Mouse (Mus musculus): ENCODE measurements around the gene Rdh11.
"Not testable (repeated sequence)": the region's sequence is repeated elsewhere in the genome, so short reads cannot be mapped to it uniquely, and the experiment has no call there.

Gene Rdh11

GRCm38 (mm10) chr12:79192193-79192592 lies at the start of gene Rdh11:
TSS of gene Rdh11 (minus strand) at chr12:79192293.
- DNase-seq: no peak

- peak; percentile 42 for DNase-seq
These were observed 43.5 kb upstream of the Rdh11 start for GRCm38 (mm10) chr12:79235485-79236080.

- no peak for DNase-seq
These were observed 25.4 kb upstream of the Rdh11 start for GRCm38 (mm10) chr12:79217511-79217910.

GRCm38 (mm10) chr12:79211447-79211846 lies 19.4 kb upstream of the Rdh11 start:
- no peak for DNase-seq

- peak; percentile 23 for DNase-seq
These were observed 16.8 kb upstream of the Rdh11 start, which contains the start of gene Rdh12 for GRCm38 (mm10) chr12:79208703-79209464. TSS of gene Rdh12 (plus strand) at chr12:79208914.

GRCm38 (mm10) chr12:79201882-79202281 lies 9.8 kb upstream of the Rdh11 start:
- DNase-seq: no peak

GRCm38 (mm10) chr12:79197105-79197504 lies 5.0 kb upstream of the Rdh11 start:
- DNase-seq: peak; percentile 71

GRCm38 (mm10) chr12:79193441-79193840 lies 1.3 kb upstream of the Rdh11 start:
- DNase-seq: peak; percentile 70

- peak; percentile 75 for DNase-seq
These were observed 392 bp downstream of the Rdh11 start for GRCm38 (mm10) chr12:79191701-79192100.

GRCm38 (mm10) chr12:79190931-79191673 lies 991 bp downstream of the Rdh11 start:
- peak; percentile 77 for DNase-seq

GRCm38 (mm10) chr12:79185160-79185559 lies 6.9 kb downstream of the Rdh11 start:
- DNase-seq: not testable (repeated sequence)

- DNase-seq: no peak
These were observed 16.1 kb downstream of the Rdh11 start for GRCm38 (mm10) chr12:79175998-79176397.

- DNase-seq: no peak
These were observed 18.4 kb downstream of the Rdh11 start for GRCm38 (mm10) chr12:79173721-79174120.

- peak; percentile 93 for DNase-seq
These were observed 19.8 kb downstream of the Rdh11 start, which contains the start of gene Vti1b for GRCm38 (mm10) chr12:79172019-79172941. TSS of gene Vti1b (minus strand) at chr12:79172667.

- DNase-seq: no peak
These were observed 20.7 kb downstream of the Rdh11 start for GRCm38 (mm10) chr12:79171269-79171995.

- DNase-seq: peak; percentile 47
These were observed 21.7 kb downstream of the Rdh11 start for GRCm38 (mm10) chr12:79170421-79170820.

- DNase-seq: no peak
These were observed 22.9 kb downstream of the Rdh11 start for GRCm38 (mm10) chr12:79169173-79169572.

GRCm38 (mm10) chr12:79162876-79163275 lies 29.2 kb downstream of the Rdh11 start:
- no peak for DNase-seq

- DNase-seq: no peak
These were observed 42.4 kb downstream of the Rdh11 start for GRCm38 (mm10) chr12:79149653-79150052.

- no peak for DNase-seq
These were observed 50.7 kb downstream of the Rdh11 start for GRCm38 (mm10) chr12:79141384-79141783.

- no peak for DNase-seq
These were observed 51.3 kb downstream of the Rdh11 start for GRCm38 (mm10) chr12:79140811-79141210.

- DNase-seq: no peak
These were observed 52.7 kb downstream of the Rdh11 start for GRCm38 (mm10) chr12:79139417-79139816.
